12 mouse cellular contexts compared by ENCODE assay signal in genomic region chr1:164684437-164684836, GRCm38 (mm10).
"Had no signal": no experiment of that assay in that cellular context is flagged by ENCODE, and none has a peak within 500 bp of the region (broad histone marks: within the 10 kb centered on the region; RNA-seq: fewer than 3 reads in every experiment).

No protein-coding gene starts in this region.

- H3K4me3 ChIP-seq: limb, embryonic 13.5 days; myocyte; neural tube, embryonic 15.5 days had no signal

- H3K27ac ChIP-seq: kidney, postnatal 0 days; limb, embryonic 13.5 days; liver, embryonic 14.5 days; neural tube, embryonic 15.5 days had no signal

- H3K4me2 ChIP-seq: limb, embryonic 13.5 days; midbrain, embryonic 11.5 days; neural tube, embryonic 15.5 days had no signal

- H3K36me3 ChIP-seq: limb, embryonic 13.5 days; neural tube, embryonic 15.5 days had no signal

- DNase-seq: kidney, adult 11 months; kidney, adult 9 months; kidney, postnatal 36 days; left cerebral cortex, postnatal 4 days; lung, adult 18-20 months; thymus, postnatal 36 days had no signal

- H3K9ac ChIP-seq: limb, embryonic 13.5 days; liver, embryonic 14.5 days; neural tube, embryonic 15.5 days had no signal

- H3K4me1 ChIP-seq: limb, embryonic 13.5 days; neural tube, embryonic 15.5 days had no signal

- H3K27me3 ChIP-seq: limb, embryonic 13.5 days; neural tube, embryonic 15.5 days had no signal

- H3K9me3 ChIP-seq: limb, embryonic 13.5 days; neural tube, embryonic 15.5 days had no signal
